Mouse (Mus musculus) embryonic fibroblast, embryonic 13.5 days (primary cell): ENCODE results near the gene Ceacam1.

Source experiments
- CTCF ChIP-seq: IDR thresholded peaks from 2 replicates; pipeline ENCODE4 v1.5.1; 2011; ENCODE audit warnings: mild to moderate bottlenecking, control low read depth, low read length, moderate library complexity, borderline replicate concordance; ENCODE audit not compliant: insufficient read depth
- POLR2A ChIP-seq: IDR thresholded peaks from 2 replicates; pipeline ENCODE4 v1.6.1; 2011; ENCODE audit warnings: low read depth, mild to moderate bottlenecking, control low read depth, low read length, moderate library complexity

- TF ChIP-seq CTCF (no peak), POLR2A (no peak)
These were observed 38.1 kb downstream of the Ceacam1 start for GRCm38 (mm10) chr7:25439124-25439822.
